Mouse (Mus musculus) right cerebral cortex, postnatal 4 days (tissue): ENCODE data around the gene Dennd2a.

ENCODE experiments used
- DNase-seq: peaks from one replicate; pipeline ENCODE4 v3.0.0-alpha.2; 2022

Dennd2a gene

DNA sequence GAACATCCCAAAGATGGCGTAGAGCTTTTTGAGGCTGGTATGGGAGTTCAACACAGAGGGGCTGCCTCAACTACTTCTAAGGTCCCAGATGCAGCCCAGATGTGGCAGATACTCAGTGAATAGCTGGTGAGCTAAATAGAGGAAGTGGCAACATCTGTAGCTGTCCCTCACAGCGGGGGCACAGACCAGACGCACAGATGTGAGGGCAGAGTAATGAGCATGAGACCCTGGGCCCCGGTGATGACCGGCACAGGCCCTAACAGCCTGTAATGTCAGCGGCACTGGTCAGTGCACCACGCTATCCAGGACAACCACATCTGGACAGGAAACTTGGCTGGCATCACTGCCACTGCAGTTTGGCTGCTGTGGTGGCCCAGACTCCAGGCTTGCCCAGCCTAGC lies 54.2 kb downstream of the Dennd2a start:
- DNase-seq, result no peak

DNA sequence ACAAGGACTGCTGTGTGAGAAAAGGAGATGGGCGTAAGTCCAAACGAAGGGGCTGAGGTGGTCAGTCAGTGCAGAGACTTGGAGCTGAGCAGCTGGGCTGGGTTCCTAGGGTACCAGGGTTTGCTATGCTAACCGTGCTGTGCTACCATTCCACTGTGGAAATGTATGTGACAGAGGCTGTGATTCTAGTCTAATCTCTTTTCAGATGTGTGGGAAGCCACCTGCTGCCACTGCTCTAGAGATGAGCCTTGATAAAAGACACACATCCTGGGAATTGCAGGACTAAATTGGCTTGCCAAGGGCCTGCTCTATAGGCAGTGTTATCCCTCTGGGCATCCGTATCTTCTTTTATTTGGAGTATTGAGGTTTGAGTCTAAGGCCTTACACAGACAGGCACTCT lies 60.5 kb downstream of the Dennd2a start:
- no peak for DNase-seq

DNA sequence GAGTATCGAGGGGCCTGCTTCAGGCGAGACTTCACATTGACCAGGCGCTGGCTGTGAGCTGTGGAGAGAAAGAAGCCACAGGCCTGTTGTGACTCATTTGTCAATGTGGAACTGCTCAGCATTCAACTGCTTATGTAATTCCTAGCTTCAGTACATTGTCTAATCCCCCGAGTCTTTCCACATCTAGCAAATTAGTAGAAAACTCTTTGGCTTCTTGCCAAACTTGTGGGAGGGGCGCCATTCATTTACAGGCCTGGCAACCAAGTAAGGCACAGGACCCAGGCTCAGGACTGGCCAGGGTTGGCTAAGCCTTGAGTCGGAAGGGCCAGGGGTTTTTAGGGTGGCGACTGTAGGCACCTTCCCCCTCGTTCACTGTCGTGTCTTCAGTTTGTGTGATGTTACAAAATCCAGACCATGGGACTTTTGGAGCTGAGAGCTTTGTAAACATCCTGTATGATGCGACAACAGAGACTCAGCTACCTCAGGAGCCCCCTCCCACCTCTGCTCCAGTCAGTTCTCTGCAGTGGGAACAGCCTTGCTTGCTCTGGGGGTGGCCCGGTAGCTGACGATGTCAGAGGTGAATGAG lies 64.4 kb downstream of the Dennd2a start:
- peak; percentile 29 for DNase-seq

DNA sequence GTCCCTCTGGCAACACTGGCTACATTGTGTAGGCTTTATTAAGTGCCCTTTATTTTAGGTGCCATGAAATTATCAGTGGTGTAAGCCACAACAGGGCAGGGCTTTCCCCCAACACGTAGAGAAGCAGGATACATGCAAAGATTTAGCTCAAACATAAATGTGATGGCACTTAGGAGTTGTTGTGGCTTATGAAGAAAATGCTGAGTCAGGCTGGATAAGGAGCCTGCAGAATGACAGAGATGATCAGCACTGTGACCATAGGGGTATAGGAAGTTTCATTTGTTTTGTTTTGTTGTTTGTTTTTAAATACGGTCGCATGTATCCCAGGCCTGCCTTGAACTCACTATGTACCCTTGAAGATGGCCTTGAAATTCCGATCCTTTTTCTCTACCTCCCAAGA lies 65.5 kb downstream of the Dennd2a start:
- DNase-seq, result no peak

DNA sequence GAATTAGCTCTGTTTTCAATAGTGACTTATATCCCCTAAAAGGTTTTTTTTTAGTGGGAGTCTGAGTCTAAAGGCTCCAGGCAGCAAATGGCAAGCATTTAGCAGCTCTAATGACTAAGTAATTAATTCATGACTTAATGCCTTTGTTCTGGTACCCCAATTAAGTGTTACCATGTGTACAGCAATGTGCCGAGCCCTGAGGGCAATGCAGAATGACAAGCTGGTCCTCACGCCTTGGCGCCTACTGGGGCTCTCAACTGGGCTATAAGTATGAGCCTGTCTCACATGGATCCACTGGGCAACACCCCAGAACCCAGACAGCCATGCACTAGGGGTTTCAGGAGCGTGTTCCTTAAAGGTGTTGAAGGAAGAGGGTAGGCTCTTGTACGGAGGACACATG lies 66.5 kb downstream of the Dennd2a start:
- DNase-seq, result no peak

DNA sequence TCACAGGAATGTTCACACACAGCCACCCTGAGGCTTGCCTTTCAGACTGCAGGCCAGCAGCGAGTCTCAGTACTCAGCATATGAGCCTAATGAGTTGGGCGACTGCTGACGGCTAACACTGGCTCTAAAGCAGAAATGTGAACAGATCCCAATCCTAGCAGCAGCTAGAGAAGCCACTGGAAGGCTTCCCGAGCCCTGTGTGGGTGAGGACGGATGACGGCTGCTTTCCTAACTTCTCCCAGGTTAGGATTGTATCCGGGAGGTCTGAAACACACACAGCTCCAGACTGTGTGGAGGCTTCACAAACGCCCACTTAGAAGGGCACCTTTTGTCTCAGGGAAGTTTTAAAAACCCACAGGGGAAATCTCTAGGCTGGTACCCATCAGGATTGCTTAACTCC lies 69.4 kb downstream of the Dennd2a start:
- DNase-seq, result no peak

DNA sequence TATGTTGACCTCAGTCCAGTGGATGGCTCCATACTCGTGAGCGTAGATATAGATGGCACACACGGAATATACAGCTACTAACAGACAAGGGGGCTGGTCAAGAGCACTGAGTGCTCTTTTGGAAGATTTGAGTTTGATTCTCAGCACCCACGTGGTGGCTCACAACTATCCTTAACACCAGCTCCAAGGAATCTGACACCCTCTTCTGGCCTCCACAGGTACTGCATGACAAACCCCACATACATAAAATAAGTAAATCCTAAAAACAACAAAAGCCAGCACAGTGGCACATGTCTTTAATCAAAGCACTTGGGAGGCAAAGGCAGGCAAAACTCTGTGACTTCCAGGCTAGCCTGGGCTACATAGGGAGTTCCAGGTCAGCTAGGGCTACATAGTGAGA lies 74.0 kb downstream of the Dennd2a start:
- DNase-seq, result no peak

DNA sequence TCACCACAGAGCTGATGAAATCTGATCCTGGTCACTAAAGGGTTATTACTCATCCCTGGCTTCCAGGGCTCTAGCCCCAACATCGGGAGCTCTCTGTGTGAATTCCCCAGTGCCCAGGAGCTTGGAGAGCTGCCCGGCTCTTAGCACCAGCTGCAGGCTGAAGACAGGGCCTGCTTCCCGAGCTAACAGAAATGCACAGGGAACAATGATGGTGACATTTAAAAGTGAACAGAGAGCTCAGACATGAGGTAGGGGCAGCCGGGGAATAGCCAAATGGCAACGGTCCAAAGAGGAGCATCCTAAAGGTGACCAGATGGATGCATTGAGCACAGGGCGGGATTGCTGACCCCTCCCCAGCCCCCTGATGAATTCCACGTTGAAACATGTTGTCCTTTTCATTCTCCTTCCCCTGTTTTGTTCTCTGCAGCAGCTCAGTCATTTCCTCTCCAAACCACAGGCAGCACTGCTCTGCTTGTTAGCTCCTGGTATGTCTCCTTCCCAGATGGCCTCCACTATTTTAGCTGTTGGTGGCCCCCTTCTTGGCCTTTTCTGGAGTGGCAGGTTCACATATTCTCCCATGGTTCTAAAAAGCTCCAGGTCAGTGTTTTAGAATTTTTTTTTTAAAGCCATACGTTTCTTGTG lies 79.0 kb downstream of the Dennd2a start:
- DNase-seq, result peak; percentile 65

DNA sequence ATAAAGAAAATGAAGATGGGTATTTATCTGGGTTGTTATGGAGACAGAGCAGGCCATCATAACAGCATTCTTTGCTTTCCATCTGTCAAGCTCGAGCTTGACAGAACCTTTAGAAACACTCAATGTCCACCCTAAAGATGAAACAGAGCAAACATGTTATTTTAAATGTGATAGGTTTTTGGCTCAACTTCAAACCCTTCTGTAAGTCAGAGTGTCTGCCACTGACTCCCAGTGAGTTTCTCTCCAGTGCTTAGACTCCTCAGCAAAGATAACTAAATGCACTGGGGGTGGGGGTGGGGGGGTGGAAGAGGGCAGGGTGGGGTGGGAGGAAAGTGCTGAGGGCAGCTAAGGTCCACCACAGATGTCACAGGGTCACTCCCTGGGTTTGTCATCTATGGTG lies 81.0 kb downstream of the Dennd2a start:
- no peak for DNase-seq

DNA sequence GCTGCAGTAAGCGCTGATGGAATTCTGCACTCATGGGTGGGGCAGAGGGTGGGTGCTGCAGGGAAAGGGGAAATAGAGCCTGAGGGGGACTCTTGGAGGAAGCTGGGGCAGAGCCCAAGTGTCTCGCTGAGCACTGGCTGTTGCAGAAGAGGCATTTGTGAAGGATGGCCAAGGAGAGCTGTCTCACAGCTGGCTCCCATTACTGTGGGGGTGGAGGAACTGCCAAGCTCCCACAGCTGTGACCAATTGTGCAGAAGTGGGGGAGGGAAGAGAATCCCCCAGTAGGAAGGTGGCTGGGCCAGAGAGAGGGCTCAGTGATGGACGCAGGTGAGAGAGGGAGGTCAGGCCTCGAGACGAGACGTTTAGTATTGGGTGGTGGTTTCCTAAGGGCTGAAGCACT lies 83.2 kb downstream of the Dennd2a start:
- DNase-seq, result no peak

DNA sequence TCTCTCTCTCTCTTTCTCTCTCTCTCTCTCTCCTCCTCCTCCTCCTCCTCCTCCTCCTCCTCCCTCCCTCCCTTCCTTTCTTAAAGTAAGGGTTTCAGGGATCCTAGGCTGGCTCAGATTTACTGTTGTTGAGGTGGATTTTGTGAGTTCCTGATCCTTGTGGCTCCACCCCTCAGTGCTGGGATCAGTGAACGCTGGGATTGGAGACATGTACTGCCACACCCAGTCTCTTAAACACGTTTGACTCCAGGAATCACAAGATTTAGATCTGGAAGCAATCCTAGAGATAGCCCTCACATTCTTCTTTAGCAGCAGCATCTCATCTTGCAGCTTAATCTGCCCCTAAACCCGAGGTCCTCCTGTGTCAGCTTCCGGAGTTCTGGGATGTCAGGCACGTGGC lies 84.8 kb downstream of the Dennd2a start:
- no peak for DNase-seq

DNA sequence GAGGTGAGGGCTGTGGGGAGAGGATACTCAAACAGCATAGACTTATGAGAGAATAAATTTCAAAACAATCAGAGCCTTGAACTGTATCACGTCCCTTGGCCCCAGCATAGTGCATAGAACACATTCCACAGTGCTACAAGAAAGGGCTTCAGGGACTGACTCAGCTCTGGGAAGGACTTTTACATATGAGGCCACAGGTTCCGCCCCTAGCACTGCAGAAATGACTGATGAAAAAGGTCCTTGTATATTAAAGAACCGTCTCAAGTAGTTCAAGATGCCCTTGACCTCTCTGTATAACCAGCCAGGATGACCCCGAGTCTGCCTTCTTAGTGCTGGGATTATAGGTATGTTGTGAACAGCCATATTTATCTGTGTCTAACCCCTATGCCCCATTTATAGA lies 85.4 kb downstream of the Dennd2a start:
- DNase-seq, result no peak

DNA sequence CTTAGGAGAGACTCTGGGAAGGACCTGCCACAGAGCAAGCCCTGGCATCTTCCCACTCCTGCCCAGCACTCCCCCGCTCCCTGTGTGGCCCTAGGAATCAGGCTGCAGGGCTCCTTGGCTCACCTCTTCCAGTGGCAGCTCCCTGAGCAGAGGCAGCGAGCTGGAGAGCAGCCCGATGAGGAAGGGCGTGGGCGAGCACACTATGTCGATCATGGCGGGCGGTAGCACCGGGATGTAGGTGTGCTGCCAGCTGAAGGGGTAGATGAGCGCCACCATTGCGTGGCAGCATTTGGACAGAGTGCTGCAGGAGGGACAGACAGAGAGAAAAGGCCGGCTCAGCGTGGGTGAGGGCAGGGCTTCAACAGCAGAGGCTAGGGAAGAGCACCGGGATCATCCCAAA lies 87.6 kb downstream of the Dennd2a start:
- DNase-seq, result no peak

DNA sequence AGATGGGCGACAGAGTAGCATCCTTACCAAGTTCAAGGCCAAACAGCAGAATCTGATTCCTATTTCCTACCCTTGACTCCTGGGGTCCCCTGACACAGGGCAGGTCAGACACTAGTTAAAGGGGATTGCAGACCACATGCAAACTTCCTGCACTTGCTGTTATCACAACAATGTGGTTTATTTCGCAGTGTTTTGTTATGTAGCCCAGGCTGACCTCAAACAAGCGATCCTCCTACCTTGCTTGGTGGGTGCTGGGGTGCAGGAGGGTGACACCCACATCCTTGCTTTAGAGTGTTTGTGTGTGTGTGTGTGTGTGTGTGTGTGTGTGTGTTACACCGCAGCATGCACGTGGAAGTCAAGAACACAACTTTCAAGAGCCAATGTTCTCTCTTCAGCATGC lies 88.2 kb downstream of the Dennd2a start:
- DNase-seq, result no peak

DNA sequence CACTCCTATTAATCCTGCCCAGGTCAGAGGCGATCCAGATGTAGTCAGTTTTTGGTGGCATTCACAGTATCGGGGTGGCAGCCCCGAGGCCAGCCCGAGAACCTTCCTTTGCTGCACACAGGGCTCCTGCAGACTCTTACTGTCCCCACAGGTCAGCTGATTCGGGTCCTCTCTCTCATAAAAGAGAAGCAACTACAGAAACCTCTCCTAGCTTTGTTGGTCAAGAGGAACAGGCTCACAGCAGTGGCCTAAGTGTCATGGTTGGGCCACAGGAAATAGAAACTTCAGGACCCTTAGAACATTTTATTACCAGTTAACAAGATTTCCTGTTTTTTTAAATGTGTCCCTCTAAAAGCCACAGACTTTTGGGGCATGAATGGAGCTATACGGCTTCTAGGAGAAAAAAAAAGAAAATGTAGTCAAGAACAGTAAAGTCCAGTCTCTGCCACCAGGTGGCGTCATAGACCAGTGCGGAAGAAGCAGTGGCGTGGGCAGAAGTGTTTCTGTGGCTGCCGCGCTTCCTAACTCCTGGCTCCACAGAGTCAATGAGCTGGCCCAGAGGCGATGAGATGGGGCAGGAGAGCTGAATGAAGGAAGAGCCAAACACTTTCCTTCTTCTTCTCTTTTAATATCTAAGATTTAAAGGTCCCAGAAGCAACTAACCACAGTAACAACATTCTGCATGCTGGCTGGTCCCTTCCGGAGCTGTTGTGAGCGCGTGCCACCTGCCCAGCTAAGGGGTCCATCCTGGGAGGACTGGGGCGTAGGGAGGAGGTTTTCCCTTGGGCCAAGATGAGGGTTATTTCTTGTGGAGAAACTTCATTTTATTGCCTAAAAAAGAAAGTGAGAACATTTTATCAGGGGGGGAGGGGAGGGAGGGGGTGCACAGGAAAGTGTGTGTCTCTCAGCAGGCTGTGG lies 94.8 kb downstream of the Dennd2a start:
- peak; percentile 90 for DNase-seq

DNA sequence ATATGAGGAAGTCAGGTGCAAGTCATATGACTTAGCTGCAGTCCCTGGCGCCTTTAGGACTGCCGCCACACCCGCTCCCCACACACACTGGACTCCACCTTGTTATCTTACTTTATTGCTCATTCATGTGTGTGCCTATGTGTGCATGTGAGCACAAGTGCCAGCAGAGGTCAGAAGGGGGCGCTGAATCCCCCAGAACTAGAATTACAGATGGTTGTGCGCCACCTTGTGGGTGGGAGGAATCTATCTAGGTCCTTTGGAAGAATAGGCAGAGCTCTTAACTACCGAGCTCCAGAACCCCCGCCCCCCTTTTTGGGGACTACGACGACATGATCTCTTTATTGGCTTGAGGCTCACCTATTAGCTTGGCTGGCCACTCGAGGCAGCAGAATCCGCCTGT lies 97.6 kb downstream of the Dennd2a start:
- DNase-seq, result peak; percentile 26

DNA sequence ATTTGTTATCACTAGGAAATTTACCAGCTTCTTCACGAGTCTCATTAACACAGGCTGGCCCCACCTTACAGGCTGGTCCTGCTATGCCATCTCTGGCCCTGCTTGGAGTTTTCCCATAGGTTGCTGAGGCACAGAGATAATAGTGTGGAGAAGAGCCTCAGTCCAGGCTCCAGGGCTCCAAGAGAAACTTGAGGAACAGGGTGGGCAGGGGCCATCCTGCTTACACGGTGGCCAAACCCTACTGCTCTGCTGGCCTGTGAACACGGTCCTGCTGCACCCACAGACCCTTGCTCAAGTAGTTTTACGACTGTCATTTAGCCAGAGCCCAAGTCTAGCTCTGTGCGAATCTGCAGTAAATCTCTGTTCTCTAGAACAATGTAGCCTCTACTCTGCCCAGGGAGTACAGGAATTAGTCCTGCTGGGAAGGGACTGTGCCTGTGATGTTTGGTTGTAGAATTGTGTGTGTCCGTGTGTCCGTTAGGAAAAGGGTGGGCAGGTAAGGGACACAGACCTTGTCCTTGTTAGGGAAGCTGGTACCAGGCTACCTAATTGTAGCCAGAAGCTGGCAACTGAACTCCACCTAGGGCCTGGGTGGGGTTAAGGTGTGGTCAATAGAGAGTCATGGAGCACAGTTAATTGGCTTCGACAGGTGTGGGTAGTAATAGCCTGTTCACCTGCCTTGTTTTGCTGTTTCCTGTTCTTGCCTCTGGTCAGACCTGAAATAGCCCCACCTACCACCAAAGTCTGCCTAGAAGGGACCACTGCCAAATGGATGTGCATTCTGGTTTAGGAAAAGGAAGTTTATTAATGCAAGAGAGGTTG lies 102.1 kb downstream of the Dennd2a start:
- DNase-seq, result no peak

DNA sequence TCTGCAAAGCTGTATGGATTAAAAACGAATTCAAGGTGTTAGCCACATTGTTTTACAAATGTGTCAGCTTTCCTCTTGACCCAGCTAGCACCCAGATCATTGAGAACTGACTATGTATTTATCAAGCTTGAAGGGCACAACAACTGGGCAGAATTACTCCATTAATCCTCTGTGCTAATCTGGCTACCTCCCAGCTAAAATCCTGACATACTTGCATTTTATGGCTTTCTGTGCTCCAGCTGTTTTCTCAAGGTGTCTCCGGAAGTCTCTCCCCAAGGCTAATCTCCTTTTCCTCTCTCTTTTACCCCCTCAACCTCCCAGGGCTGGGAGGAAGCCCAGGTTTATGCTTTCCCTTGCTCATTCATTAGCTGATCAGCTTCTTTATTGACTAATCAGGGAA lies 103.1 kb downstream of the Dennd2a start:
- DNase-seq, result no peak

DNA sequence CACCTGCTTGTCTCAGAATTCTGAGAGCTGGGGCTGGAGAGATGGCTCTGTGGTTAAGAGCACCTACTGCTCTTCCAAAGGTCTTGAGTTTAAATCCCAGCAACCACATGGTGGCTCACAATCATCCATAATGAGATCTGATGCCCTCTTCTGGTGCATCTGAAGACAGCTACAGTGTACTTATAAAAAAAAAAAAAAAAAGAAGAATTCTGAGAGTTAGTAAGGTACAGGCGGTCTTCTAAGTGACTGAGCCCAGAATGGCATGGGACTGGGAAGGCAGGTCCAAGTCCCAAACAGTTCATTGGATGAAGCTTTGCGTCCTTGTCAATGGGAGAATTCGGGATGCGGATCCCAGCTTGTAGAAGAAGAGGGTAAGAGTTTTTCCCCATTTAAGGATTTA lies 104.1 kb downstream of the Dennd2a start:
- DNase-seq, result no peak

DNA sequence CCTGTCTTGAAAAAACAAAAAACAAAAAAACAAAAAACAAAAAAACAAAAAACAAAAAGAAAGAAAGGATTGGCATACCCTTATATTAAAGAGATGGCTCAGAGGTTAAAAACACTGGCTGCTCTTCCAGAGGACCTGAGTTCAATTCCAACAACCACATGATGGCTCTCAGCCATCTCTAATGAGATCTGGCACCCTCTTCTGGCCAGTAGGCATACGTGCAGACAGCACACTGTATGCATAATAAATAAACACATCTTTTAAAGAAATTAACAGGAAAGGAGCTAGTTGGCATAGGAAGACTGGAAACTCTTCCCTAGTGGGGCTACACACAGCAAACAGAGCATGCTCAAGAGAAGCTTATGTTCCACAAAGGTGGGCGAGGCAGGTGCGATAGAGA lies 106.6 kb downstream of the Dennd2a start:
- no peak for DNase-seq

DNA sequence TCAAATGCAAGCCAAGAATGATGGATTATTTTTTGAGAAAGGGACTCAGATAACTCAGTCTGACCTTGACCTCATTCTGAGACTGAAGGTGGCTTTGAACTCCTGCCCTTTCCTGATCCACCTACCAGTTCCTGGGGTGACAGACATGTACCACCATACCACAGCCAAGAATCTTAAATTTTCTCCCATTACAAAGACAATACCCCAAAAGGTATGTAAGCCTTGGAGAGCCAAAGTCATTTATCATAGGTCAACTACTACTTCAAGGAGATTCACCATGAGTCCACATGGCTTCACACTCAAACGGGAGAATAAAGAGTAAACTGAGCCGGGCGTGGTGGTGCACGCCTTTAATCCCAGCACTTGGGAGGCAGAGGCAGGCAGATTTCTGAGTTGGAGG lies 107.1 kb downstream of the Dennd2a start:
- no peak for DNase-seq

DNA sequence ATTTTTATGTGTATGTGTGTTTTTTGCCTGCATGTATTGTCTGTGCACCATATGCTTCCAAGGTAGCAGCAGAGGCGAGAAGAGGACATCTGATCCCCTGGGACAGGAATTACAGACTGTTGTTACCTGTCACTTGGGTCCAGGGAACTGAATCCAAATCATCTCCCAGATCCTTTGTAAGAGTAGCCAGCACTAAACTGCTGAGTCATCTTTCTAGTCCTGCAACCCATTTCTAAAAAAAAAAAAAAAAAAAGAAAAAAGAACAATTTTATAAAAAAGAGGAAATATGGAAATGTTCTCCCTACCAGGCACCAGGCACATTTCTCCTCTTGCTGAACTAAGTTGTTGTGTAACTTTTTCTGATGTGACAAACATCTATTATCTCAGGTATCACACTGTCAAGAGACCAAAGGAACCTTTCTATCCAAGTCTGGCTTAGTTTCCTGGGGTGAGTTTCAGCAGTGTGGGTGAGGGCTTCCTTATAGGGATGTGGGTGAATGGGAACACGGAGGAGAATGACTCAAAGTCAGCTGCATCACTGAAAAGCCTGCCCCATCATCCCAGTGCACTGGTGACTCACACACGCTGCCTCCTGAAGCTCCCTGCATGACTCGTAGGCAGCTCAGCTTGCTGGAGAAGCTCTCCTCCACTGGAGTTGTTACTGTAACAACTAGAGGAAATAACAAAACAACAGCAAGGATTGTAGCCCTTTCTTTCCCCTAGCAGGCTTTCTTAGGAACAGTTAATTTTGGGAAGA lies 110.1 kb downstream of the Dennd2a start:
- no peak for DNase-seq
